Mouse (Mus musculus): ENCODE measurements around the gene Tmprss6. TPM values are rescaled to one million over a fixed set of nuclear protein-coding genes. Genes with fewer than 3 reads are reported as not detected.

Gene Tmprss6
- 0.48 and 1.1 TPM in 2 replicates for polyA plus RNA-seq (2014; fragmentation: Nextera tagmentation; extraction: Ambion mirVana)

DNA sequence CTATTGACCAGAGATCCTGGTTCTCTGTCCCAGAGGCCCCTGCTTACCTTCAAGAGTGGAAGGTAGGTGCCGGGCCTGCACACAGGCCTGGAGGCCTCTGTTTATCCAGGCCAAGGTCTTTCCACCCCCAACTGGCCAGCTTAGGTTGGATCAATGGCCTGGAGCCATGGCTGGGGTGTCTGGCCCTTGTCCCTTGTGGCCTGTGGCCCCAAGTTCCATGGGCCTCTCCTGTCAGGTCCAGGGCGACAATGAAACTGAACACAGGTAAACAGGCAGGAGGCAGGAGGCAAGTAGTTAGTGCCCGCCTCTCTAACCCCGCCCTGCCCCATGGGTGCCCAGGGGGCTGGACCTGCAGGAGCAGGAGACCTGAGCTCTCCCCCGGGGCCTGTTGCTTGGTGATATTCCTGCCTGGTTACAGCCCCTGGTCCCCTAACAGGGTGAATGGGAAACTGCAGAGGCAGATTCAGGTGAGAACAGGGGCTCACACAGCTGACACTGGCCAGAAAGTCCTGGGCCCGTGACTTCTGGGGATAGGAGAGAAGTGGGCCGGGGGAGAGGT lies at the start of gene Tmprss6:
TSS of gene Tmprss6 (minus strand) at position 256 of the 559 bp plus-strand sequence.
- no peaks in the 10 kb centered on the region for H3K36me3 ChIP-seq (replicated peaks; ENCODE audit: control insufficient read depth, insufficient read depth)
- WGBS: 81% methylated on average over 7 of the region's 7 CpGs
- H3K4me3 ChIP-seq (replicated peaks; ENCODE audit: low read length): no peak within 1 kb of the TSS
- no peak within 1 kb of the TSS for H3K4me2 ChIP-seq (replicated peaks)
- H3K9ac ChIP-seq: no peak within 1 kb of the TSS
- H3K27me3 ChIP-seq (ENCODE audit: control insufficient read depth, insufficient read depth, low read length): no peaks in the 10 kb centered on the region
- no peak within 1 kb of the TSS for H3K27ac ChIP-seq
- ATAC-seq (ENCODE audit: low FRiP score) (no peak), DNase-seq (ENCODE audit: low spot score) (no peak)
- no peaks in the 10 kb centered on the region for H3K4me1 ChIP-seq (replicated peaks; ENCODE audit: control insufficient read depth, insufficient read depth, low read length)
- no peaks in the 10 kb centered on the region for H3K9me3 ChIP-seq (ENCODE audit: control insufficient read depth, low read length)

DNA sequence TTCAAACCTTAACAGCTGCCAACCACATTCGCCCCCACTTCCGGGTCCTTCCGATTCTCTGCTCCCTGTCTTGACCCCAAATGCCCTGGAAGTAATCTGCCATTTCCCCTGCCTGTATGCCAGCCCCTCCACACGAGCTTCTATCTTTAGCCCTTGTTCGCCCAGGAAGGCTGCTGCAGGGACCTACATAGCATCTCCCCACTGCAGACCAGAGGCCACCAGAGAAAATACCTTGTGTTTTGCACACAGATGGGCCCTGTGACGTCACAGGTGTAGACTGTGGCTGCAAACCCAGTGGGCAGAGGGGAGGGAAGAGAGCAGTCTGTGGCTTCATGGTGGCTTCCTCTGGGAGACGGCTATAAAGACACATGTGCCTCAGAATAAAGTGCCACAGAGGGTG lies 49.8 kb upstream of the Tmprss6 start:
- no peak overlapping the region for H3K4me2 ChIP-seq (replicated peaks)
- H3K4me3 ChIP-seq (replicated peaks; ENCODE audit: low read length): no peak overlapping the region
- 70% methylated on average over 7 of the region's 7 CpGs for WGBS
- H3K27ac ChIP-seq: no peak overlapping the region
- ATAC-seq (ENCODE audit: low FRiP score): no peak
- H3K9me3 ChIP-seq (ENCODE audit: control insufficient read depth, low read length): no peaks in the 10 kb centered on the region
- H3K4me1 ChIP-seq (replicated peaks; ENCODE audit: control insufficient read depth, insufficient read depth, low read length): 0 out of 2 replicates have a peak, but pooled peaks cover 3% of the 10 kb centered on the region
- no peak for DNase-seq (ENCODE audit: low spot score)
- H3K9ac ChIP-seq: no peak overlapping the region
- H3K27me3 ChIP-seq (ENCODE audit: control insufficient read depth, insufficient read depth, low read length): no peaks in the 10 kb centered on the region
- H3K36me3 ChIP-seq (replicated peaks; ENCODE audit: control insufficient read depth, insufficient read depth): no peaks in the 10 kb centered on the region

DNA sequence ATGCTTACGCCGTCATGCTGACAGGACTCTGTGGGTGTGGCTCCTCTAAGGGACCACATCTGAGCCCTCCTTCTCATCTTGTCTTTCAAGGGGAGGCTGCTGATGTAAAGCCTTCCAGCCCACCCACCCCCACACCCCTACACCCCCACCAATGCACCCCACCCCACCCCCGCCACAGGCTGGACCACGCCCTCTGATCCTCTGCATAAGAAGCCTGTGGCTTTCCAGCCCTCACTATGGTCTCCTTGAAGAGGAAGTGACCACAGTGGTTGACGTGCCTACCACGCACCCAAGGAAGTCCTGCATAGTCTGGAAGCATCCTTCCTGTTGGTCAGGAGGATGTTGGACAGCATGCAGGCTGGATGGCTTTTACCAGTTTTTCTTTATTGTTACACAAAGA lies 47.3 kb upstream of the Tmprss6 start:
- no peak overlapping the region for H3K4me2 ChIP-seq (replicated peaks)
- no peaks in the 10 kb centered on the region for H3K36me3 ChIP-seq (replicated peaks; ENCODE audit: control insufficient read depth, insufficient read depth)
- DNase-seq (ENCODE audit: low spot score) (no peak), ATAC-seq (ENCODE audit: low FRiP score) (no peak)
- no peak overlapping the region for H3K27ac ChIP-seq
- H3K4me3 ChIP-seq (replicated peaks; ENCODE audit: low read length): no peak overlapping the region
- H3K4me1 ChIP-seq (replicated peaks; ENCODE audit: control insufficient read depth, insufficient read depth, low read length): 0 out of 2 replicates have a peak, but pooled peaks cover 3% of the 10 kb centered on the region
- H3K9me3 ChIP-seq (ENCODE audit: control insufficient read depth, low read length): no peaks in the 10 kb centered on the region
- H3K9ac ChIP-seq: no peak overlapping the region
- no peaks in the 10 kb centered on the region for H3K27me3 ChIP-seq (ENCODE audit: control insufficient read depth, insufficient read depth, low read length)
- WGBS: 82% methylated on average over 6 of the region's 6 CpGs

DNA sequence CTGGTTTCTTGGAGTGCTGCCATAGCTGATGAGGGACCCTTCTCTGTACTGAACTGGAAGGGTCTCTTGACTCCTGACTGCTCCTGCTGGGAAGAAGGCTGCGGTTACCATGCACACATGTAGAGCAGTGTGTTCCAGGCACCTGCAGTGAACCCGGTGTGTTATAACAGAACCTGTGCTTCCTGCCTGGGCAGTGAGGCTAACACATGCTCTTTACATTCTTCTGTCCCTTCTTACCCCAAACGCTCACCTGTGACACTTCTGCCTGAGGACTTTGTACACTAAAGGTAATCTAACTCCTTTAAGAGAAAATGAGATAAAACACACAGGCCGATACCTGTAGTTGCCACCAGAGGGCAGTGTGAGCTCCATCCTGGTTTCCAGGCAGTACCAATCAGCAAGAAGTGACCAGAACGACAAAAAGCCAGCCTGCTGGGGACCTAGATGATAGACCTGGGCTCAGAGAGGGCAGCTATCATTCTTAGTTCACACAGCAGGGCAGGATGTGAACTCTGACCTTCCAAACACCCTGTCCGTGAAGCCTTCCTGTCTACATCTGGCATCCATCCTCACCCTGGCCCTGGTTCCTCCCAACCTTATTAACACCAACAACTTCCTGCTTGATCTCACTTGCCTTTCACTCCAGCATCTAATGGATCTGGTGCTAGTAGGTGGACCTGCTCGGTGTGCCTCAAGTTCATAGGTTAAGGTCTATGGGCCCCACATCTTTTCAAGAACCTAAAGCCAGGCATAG lies 46.1 kb upstream of the Tmprss6 start:
- Histone ChIP-seq H3K4me3 (replicated peaks; ENCODE audit: low read length) (no peak overlapping the region), H3K27ac (no peak overlapping the region), H3K4me1 (replicated peaks; ENCODE audit: control insufficient read depth, insufficient read depth, low read length) (peaks cover 10% of the 10 kb centered on the region), H3K36me3 (replicated peaks; ENCODE audit: control insufficient read depth, insufficient read depth) (no peaks in the 10 kb centered on the region), H3K9me3 (ENCODE audit: control insufficient read depth, low read length) (no peaks in the 10 kb centered on the region), H3K9ac (no peak overlapping the region), H3K4me2 (replicated peaks) (no peak overlapping the region), H3K27me3 (ENCODE audit: control insufficient read depth, insufficient read depth, low read length) (no peaks in the 10 kb centered on the region)
- WGBS: 33% methylated on average over 7 of the region's 7 CpGs
- DNase-seq (ENCODE audit: low spot score): peak; percentile 85
- peak; percentile 46; the same call in 1 of the 2 replicates for ATAC-seq (ENCODE audit: low FRiP score)

DNA sequence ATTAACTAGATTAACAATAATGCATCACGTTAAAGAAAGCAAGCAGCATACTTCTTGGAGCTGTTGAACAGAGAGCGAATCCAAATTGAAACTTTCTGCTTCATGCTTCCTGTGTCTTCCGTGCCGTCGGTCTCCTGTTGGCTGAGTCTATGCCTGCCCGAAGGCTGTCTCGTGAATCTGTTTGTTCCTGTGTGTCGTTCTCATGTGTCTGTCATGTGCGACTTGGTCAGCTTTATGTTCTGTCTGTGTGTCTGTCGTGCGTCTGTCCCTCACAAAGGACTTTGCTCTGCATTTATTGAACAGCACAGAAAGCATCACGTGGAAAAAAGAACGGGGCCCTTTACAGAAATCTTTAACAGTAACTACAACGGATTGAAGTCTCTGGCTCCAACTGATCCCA lies 44.6 kb upstream of the Tmprss6 start:
- H3K4me2 ChIP-seq (replicated peaks): no peak overlapping the region
- no peak overlapping the region for H3K4me3 ChIP-seq (replicated peaks; ENCODE audit: low read length)
- H3K27me3 ChIP-seq (ENCODE audit: control insufficient read depth, insufficient read depth, low read length): no peaks in the 10 kb centered on the region
- no peak overlapping the region for H3K27ac ChIP-seq
- 91% methylated on average over 14 of the region's 14 CpGs for WGBS
- H3K36me3 ChIP-seq (replicated peaks; ENCODE audit: control insufficient read depth, insufficient read depth): no peaks in the 10 kb centered on the region
- DNase-seq (ENCODE audit: low spot score) (no peak), ATAC-seq (ENCODE audit: low FRiP score) (no peak)
- H3K9me3 ChIP-seq (ENCODE audit: control insufficient read depth, low read length): no peaks in the 10 kb centered on the region
- H3K9ac ChIP-seq: no peak overlapping the region
- peaks cover 12% of the 10 kb centered on the region for H3K4me1 ChIP-seq (replicated peaks; ENCODE audit: control insufficient read depth, insufficient read depth, low read length)

DNA sequence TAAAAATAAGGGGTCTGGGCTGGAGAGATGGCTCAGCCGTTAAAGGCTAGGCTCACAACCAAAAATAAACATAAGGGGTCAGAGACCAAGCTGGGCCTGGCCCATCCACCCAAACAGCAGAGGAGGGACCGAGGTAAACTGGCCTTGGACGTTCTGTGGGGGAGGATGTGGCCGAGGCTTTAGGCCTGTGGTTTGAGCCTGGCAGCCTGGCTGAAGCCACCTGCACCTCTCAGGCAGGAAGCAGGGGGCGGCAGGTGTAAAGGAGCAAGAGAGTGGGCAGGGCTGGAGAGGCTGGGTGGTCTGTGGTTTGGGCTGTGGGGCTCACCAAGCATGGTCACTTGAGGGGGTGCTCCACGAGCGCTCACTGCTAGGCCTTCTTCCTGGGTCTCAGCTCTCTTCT lies 43.5 kb upstream of the Tmprss6 start:
- 87% methylated on average over 7 of the region's 7 CpGs for WGBS
- Histone ChIP-seq H3K9ac (no peak overlapping the region), H3K4me2 (replicated peaks) (no peak overlapping the region), H3K9me3 (ENCODE audit: control insufficient read depth, low read length) (no peaks in the 10 kb centered on the region), H3K4me3 (replicated peaks; ENCODE audit: low read length) (no peak overlapping the region), H3K27ac (no peak overlapping the region), H3K4me1 (replicated peaks; ENCODE audit: control insufficient read depth, insufficient read depth, low read length) (peaks cover 12% of the 10 kb centered on the region), H3K36me3 (replicated peaks; ENCODE audit: control insufficient read depth, insufficient read depth) (no peaks in the 10 kb centered on the region), H3K27me3 (ENCODE audit: control insufficient read depth, insufficient read depth, low read length) (no peaks in the 10 kb centered on the region)
- ATAC-seq (ENCODE audit: low FRiP score) (no peak), DNase-seq (ENCODE audit: low spot score) (no peak)

DNA sequence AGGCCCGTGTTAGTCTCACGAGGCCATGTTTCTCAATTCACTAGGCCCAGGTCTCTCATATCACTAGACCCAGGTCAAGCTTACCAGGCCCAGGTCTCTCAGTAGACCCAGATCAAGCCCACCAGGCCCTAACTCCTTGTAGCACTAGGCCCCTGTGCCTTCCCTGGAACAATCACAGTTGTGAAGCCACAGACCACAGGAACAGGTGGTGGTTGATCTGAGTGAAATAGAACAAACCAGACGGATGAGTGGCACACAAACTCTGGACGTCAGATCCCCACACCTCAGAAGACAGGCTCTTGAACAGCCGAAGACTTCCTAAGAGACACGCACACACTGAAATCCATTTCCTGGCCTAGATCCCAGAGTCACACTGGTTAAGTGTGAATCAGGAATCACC lies 42.3 kb upstream of the Tmprss6 start:
- DNase-seq (ENCODE audit: low spot score) (no peak), ATAC-seq (ENCODE audit: low FRiP score) (no peak)
- H3K27me3 ChIP-seq (ENCODE audit: control insufficient read depth, insufficient read depth, low read length): no peaks in the 10 kb centered on the region
- H3K4me3 ChIP-seq (replicated peaks; ENCODE audit: low read length): no peak overlapping the region
- no peak overlapping the region for H3K27ac ChIP-seq
- H3K4me1 ChIP-seq (replicated peaks; ENCODE audit: control insufficient read depth, insufficient read depth, low read length): peaks cover 12% of the 10 kb centered on the region
- no peaks in the 10 kb centered on the region for H3K36me3 ChIP-seq (replicated peaks; ENCODE audit: control insufficient read depth, insufficient read depth)
- no peaks in the 10 kb centered on the region for H3K9me3 ChIP-seq (ENCODE audit: control insufficient read depth, low read length)
- H3K9ac ChIP-seq: no peak overlapping the region
- H3K4me2 ChIP-seq (replicated peaks): no peak overlapping the region
- WGBS: 95% methylated on average over 6 of the region's 6 CpGs

DNA sequence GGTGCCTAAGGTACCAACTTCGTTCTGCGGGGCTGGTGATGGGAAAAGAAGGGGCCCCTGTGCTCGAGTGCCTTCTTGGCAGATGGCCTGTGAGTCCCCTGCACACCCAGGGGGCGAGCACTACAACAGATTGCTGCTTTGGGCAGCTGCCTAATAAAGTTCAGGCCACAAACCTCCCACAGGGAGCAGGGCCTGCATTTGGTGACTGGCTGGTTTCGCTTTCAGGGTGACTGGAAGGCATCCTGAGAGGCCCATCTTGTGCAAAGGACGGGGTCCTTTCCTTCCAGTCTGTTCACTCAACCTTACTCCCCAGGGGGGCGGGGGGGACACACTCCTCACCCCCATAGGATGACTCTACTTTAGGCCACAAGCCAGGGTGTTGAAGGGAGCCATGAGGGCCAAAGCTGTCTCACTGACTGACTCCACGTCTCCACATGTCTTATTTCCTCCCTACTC lies 41.7 kb upstream of the Tmprss6 start:
- ATAC-seq (ENCODE audit: low FRiP score): no peak
- no peaks in the 10 kb centered on the region for H3K27me3 ChIP-seq (ENCODE audit: control insufficient read depth, insufficient read depth, low read length)

DNA sequence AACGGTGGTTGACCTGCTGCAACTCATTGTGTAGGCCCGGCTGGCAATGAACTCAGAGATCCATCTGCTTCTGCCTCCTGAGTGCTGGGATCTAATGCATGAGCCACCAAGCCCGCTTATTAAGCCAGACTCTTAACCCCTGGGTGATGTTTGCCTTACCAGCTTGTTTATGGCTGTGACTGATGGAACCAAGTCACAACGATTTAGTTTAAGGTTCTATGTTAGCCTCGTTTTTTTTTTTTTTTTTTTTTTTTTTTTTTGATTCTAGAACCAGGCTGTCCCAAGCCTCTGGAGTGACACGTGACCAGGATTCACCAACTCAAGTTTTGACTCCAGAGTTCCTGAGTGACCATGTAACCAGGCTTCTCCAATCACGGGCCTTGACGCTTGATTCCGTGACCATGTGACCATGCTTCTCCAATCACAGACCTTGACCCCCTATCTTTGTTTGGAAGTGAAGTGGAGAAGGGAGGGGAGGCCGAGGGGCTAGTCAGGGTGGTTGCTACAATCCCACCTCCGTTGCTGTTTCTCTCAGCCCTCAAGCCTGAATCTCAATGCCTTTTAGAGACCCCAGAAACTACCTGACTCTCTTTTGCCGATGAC lies 41.0 kb upstream of the Tmprss6 start:
- Histone ChIP-seq H3K9ac (0 out of 2 replicates have a peak overlapping the region, but pooled peaks have one; percentile 20), H3K4me3 (replicated peaks; ENCODE audit: low read length) (no peak overlapping the region), H3K4me1 (replicated peaks; ENCODE audit: control insufficient read depth, insufficient read depth, low read length) (peaks cover 9% of the 10 kb centered on the region), H3K36me3 (replicated peaks; ENCODE audit: control insufficient read depth, insufficient read depth) (no peaks in the 10 kb centered on the region), H3K4me2 (replicated peaks) (0 out of 2 replicates have a peak overlapping the region, but pooled peaks have one; percentile 24), H3K27me3 (ENCODE audit: control insufficient read depth, insufficient read depth, low read length) (no peaks in the 10 kb centered on the region), H3K9me3 (ENCODE audit: control insufficient read depth, low read length) (peaks cover 7% of the 10 kb centered on the region; the same call in 1 of the 2 replicates), H3K27ac (no peak overlapping the region)
- no peak for ATAC-seq (ENCODE audit: low FRiP score)
- no peak for DNase-seq (ENCODE audit: low spot score)
- 48% methylated on average over 12 of the region's 12 CpGs for WGBS

More for the DNA sequence above, 41.7 kb upstream of the Tmprss6 start:
- WGBS: 56% methylated on average over 8 of the region's 8 CpGs
- Histone ChIP-seq H3K27ac (no peak overlapping the region), H3K9ac (0 out of 2 replicates have a peak overlapping the region, but pooled peaks have one; percentile 20), H3K9me3 (ENCODE audit: control insufficient read depth, low read length) (peaks cover 1% of the 10 kb centered on the region; the same call in 1 of the 2 replicates), H3K4me3 (replicated peaks; ENCODE audit: low read length) (no peak overlapping the region), H3K4me1 (replicated peaks; ENCODE audit: control insufficient read depth, insufficient read depth, low read length) (peaks cover 12% of the 10 kb centered on the region), H3K4me2 (replicated peaks) (peak overlapping the region; percentile 24; the same call in 1 of the 2 replicates), H3K36me3 (replicated peaks; ENCODE audit: control insufficient read depth, insufficient read depth) (no peaks in the 10 kb centered on the region)
- no peak for DNase-seq (ENCODE audit: low spot score)

Measured in hindbrain, embryonic 14.5 days (tissue).